Mouse (Mus musculus): Measurements from ENCODE around the gene Ccdc124.

GRCm38 (mm10) chr8:70868559-70869198 is 5.1 kb downstream of the Ccdc124 start:
- TF ChIP-seq POLR2A (IDR thresholded peaks at IDR 0.05; ENCODE audit: low read depth, low read length) (no peak), CTCF (IDR thresholded peaks at IDR 0.05; ENCODE audit: extremely low read depth, insufficient read depth, insufficient read length, insufficient replicate concordance) (no peak)
